Mouse (Mus musculus): ENCODE results near the gene Anks6.
A peak's percentile ranks its signal among the peaks of the same experiment; 100 is the strongest.
"Not testable (repeated sequence)": the region's sequence is repeated elsewhere in the genome, so short reads cannot be mapped to it uniquely, and the experiment has no call there.

Gene Anks6

GRCm38 (mm10) chr4:47056791-47057509 is at the start of gene Anks6:
Gene Anks6, minus strand, starts transcription at chr4:47057427.
- DNase-seq, result peak; percentile 81

GRCm38 (mm10) chr4:47103561-47103960 is 46.3 kb upstream of the Anks6 start:
- no peak for DNase-seq

GRCm38 (mm10) chr4:47093647-47094046 is 36.4 kb upstream of the Anks6 start:
- no peak for DNase-seq

DNA sequence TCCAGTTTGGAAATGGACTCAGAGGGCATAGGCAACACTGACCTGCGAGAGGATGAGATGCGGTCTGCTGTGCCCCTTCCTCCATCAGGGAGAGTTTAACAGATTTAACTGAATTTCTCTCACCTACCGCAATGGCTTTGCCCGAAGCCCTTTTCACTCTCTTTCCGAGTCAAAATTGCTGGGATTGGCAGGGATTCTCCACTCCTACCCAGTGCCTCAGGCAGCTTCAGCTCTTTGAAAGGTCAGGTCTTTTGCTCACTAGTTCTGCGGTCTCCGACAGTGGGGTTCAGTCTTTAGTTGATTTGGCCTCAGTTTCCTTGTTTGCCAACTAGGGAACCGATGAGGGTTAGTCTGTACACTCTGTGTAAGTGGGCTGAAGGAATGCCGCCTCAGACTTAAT is 35.9 kb upstream of the Anks6 start:
- no peak for DNase-seq

DNA sequence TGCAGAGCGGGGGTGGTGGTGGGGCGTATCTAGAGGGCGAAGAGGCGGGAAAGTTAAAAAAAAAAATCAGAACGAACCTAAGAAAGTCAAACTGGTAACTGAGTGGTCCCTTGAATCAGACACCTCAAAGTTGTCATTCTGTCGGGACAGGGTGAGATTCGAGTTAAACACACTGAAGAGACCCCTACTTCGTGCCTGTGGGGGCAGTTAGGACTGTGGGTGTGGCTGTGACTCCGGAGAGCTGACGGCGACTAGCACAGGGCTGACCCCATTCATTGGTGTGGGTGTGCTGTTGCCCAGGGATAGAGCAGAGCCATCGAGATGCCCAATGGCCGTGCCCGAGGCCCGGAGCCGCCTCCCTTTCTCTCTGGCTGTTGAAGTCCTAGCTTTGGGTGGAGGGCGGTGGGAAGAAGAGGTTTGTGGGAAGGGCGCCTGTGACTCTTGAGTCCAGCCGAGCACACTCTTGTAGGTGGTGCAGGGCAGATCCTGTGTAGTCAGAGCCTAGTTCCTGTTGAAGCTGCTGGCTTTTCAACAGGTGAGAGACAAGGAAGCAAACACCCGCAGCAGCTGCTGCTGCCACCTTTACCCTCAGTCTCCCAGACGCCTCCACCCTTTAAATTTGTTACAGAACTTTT is 35.3 kb upstream of the Anks6 start:
- DNase-seq, result peak; percentile 4

GRCm38 (mm10) chr4:47091493-47092386 is 34.5 kb upstream of the Anks6 start, which contains the start of gene Galnt12:
Gene Galnt12, plus strand, starts transcription at chr4:47091909.
- DNase-seq, result peak; percentile 4

- peak; percentile 49 for DNase-seq
These were observed 31.4 kb upstream of the Anks6 start for GRCm38 (mm10) chr4:47088671-47089070.

DNA sequence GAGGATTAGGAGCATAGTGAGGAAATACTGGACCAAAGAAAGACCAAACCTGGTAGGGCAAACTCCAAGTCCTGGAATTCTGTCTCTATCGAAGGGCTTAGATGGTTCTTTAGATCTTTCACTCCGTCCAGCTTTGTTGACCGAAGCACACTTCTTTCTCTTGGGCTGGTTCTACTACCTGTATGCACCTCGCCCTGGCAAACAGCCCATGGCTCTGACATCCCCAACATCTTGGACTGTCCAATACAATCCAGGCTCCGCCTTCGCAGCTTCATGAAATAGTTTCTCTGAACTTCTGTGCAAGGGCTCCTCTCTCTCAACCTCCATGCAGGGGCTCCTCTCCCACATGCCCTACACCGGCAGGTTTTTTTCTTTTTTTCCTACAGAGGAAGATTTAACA is 26.6 kb upstream of the Anks6 start:
- no peak for DNase-seq

GRCm38 (mm10) chr4:47080647-47081010 is 23.4 kb upstream of the Anks6 start:
- DNase-seq, result no peak

- no peak for DNase-seq
These were observed 22.9 kb upstream of the Anks6 start for GRCm38 (mm10) chr4:47079997-47080646.

GRCm38 (mm10) chr4:47075054-47075453 is 17.8 kb upstream of the Anks6 start:
- no peak for DNase-seq

DNA sequence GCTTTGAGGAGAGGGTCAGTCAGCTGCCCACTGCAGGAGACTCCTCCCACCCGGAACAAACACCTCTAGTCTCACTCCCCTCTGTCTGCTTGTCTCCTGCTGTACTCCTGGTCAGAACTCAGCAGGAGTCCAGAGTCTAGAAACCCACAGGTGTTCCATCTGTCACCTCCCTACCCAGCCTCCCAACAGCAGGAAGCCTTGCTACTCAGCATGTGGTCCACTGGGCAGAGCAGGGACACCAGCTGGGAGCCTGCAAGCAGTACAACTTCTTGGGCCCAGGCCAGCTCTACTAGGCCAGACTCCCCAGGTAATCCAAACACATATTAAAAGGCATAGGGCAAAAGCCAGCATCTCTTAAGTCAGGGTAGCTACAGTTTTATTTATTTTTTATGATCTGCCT is 3.7 kb upstream of the Anks6 start:
- peak; percentile 63 for DNase-seq

GRCm38 (mm10) chr4:47057510-47058325 is 491 bp upstream of the Anks6 start:
- DNase-seq, result no peak

DNA sequence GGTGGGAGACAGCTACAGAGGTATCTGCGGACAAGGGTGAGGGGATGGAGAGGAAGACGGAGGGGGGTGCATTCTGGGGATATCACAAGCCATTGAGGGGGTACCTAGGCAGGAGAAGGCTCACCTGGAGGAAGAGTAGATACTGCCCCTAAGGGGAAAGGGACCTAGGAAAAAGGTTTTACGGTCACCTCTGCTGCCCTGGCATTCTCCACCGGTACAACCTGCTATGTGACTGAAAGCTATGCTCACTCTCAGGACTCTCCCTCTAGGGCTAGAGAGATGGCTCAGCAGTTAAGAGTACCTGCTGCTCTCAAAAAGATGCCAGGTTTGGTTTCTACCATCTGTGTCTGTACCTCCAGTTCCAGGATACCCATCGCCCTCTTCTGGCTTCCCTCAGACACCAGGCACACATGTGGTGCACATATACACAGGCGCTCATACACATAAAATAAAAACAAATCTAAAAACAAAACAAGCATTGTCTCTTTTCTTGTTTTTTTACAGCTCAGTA is 1.6 kb downstream of the Anks6 start:
- no peak for DNase-seq

DNA sequence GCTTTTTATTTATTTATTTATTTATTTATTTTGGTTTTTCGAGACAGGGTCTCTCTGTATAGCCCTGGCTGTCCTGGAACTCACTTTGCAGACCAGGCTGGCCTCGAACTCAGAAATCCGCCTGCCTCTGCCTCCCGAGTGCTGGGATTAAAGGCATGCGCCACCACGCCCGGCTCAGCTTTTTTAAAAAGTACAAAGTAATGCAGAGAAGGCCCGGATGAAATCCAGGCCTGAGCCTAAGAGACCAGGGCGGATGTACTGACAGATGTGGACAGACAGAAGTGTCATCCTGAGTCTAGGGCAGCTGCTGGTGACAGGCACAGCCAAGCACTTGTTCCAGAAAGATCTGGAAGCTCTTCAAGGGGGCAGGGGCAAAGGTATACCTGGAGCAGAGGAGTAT is 2.1 kb downstream of the Anks6 start:
- DNase-seq, result not testable (repeated sequence)

GRCm38 (mm10) chr4:47051905-47052304 is 5.3 kb downstream of the Anks6 start:
- peak; percentile 59 for DNase-seq

GRCm38 (mm10) chr4:47050642-47051381 is 6.4 kb downstream of the Anks6 start:
- DNase-seq, result peak; percentile 91

GRCm38 (mm10) chr4:47050167-47050566 is 7.1 kb downstream of the Anks6 start:
- DNase-seq, result peak; percentile 87

GRCm38 (mm10) chr4:47049216-47049615 is 8.0 kb downstream of the Anks6 start:
- peak; percentile 41 for DNase-seq

DNA sequence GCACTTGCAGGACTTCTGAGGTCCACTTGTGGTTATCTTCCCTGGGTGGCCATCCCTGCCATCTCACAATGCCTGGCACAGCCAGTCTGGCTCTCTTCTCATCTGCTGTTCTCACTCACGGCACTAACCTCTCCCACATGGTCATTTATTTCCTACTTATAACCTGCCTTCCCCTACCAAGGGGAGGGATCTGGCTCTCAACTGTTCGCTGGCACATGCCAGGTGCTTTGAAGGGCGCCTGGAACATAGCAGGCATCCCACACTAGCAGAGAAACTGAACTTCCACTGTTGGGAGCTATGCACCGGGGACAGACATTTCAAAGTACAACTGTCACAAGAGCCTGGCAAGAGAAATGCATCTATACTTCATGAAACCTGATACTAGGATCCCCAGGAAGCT is 9.5 kb downstream of the Anks6 start:
- peak; percentile 47 for DNase-seq

- peak; percentile 38 for DNase-seq
These were observed 10.3 kb downstream of the Anks6 start for GRCm38 (mm10) chr4:47046974-47047373.
